Mouse (Mus musculus) hindbrain, embryonic 13.5 days (tissue): Measurements from ENCODE around the gene Ahctf1. TPM values are rescaled to one million over a fixed set of nuclear protein-coding genes. Genes with fewer than 3 reads are reported as not detected.

ENCODE experiments used
- ATAC-seq: fragments of 200-750 bp; cut with Nextera tagmentation; 2 replicates; pipeline ENCODE4 v1.8.0; 2017; ENCODE audit warnings: moderate TSS enrichment; ENCODE audit not compliant: low FRiP score
- H3K27ac ChIP-seq: fragments of 300-500 bp; sonication (generic); 2 replicates; pipeline ENCODE4 v1.5.1; 2015; ENCODE audit warnings: inconsistent platforms, mild to moderate bottlenecking, moderate library complexity
- H3K27me3 ChIP-seq: fragments of 300-500 bp; sonication (generic); 2 replicates; pipeline ENCODE4 v1.6.1; 2015; ENCODE audit warnings: mild to moderate bottlenecking, inconsistent platforms
- H3K36me3 ChIP-seq: fragments of 300-500 bp; sonication (generic); 2 replicates; pipeline ENCODE4 v1.6.1; 2015; ENCODE audit warnings: mild to moderate bottlenecking, inconsistent platforms
- H3K4me1 ChIP-seq: fragments of 300-500 bp; sonication (generic); replicated peaks from 2 replicates; pipeline ENCODE4 v1.6.1; 2015; ENCODE audit warnings: inconsistent platforms
- H3K4me2 ChIP-seq: fragments of 300-500 bp; sonication (generic); 2 replicates; pipeline ENCODE4 v1.6.1; 2015; ENCODE audit warnings: inconsistent platforms, mild to moderate bottlenecking, moderate library complexity
- H3K4me3 ChIP-seq: fragments of 300-500 bp; sonication (generic); 2 replicates; pipeline ENCODE4 v1.5.1; 2015; ENCODE audit warnings: mild to moderate bottlenecking, inconsistent platforms
- H3K9ac ChIP-seq: fragments of 300-500 bp; sonication (generic); 2 replicates; pipeline ENCODE4 v1.6.1; 2015; ENCODE audit warnings: mild to moderate bottlenecking, inconsistent platforms
- H3K9me3 ChIP-seq: fragments of 300-500 bp; sonication (generic); 2 replicates; pipeline ENCODE4 v1.6.1; 2016; ENCODE audit warnings: inconsistent platforms
- WGBS: fragments of 180-500 bp; shearing (Covaris S2); methylation state at CpG from one replicate; pipeline ENCODE4 v1.1.7; 2015; 5-methylcytosine and 5-hydroxymethylcytosine counted together
- polyA plus RNA-seq: library from polyadenylated mRNA; unstranded; fragments of >200 nt; fragmentation: Nextera tagmentation; extraction: Ambion mirVana; gene quantifications from 2 replicates; pipeline ENCODE4 v1.2.1, GENCODE M21; 2015

Gene Ahctf1
- polyA plus RNA-seq, 1 experiment from 2014 or later = 17.0 TPM

GRCm38 (mm10) chr1:179787281-179787680 is 16.2 kb downstream of the Ahctf1 start:
- peaks cover 81% of the 10 kb centered on the region for H3K36me3 ChIP-seq
- H3K9ac ChIP-seq = no peak overlapping the region
- no peaks in the 10 kb centered on the region for H3K27me3 ChIP-seq
- H3K27ac ChIP-seq = no peak overlapping the region
- no peak overlapping the region for H3K4me2 ChIP-seq
- no peak overlapping the region for H3K4me3 ChIP-seq
- ATAC-seq = no peak
- H3K9me3 ChIP-seq = no peaks in the 10 kb centered on the region
- WGBS = 84% methylated on average over 4 of the region's 4 CpGs
- H3K4me1 ChIP-seq = no peaks in the 10 kb centered on the region

DNA sequence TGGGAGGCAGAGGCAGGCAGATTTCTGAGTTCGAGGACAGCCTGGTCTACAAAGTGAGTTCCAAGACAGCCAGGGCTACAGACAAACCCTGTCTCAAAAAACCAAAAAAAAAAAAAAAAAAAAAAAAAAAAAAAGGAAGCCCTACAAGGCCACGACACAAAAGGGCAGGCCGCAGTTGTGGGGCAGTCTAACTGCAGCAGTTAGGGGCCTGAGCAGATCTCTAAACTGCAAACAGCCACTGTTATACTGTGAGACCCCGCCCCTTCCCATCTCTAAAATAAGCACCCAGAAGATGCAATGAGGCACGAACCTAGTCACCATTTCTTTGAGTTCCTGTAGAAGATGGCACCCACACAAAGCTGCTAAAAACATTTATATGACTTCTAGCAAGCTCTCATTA is 18.0 kb downstream of the Ahctf1 start:
- 93% methylated on average over 5 of the region's 5 CpGs for WGBS
- Histone ChIP-seq H3K4me2 (no peak overlapping the region), H3K9me3 (no peaks in the 10 kb centered on the region), H3K27me3 (no peaks in the 10 kb centered on the region), H3K27ac (no peak overlapping the region), H3K36me3 (peaks cover 77% of the 10 kb centered on the region), H3K9ac (no peak overlapping the region), H3K4me3 (no peak overlapping the region), H3K4me1 (no peaks in the 10 kb centered on the region)
- ATAC-seq = no peak

GRCm38 (mm10) chr1:179784098-179784497 is 19.4 kb downstream of the Ahctf1 start:
- 91% methylated on average over 4 of the region's 4 CpGs for WGBS
- ATAC-seq = no peak
- H3K36me3 ChIP-seq = peaks cover 76% of the 10 kb centered on the region

DNA sequence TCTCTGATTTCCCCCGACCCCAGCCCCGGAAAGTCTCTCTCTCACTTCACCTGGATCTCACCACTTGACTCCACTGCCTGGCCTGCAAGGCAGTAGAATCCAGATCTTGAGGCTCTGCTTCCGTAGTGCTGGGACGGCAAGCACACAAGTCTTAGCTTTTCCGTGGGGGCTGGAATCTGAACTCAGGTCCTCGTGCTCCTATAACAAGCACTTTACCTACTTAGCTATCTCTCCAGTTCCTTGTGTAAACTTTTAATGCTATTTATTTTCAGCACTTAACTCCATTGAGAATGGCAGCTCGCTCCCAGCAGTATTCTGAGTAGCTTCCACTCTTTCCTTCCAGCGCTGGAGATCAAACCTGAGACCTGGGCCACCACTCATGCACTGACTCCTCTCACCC is 26.6 kb downstream of the Ahctf1 start:
- Histone ChIP-seq H3K27me3 (no peaks in the 10 kb centered on the region), H3K4me2 (no peak overlapping the region), H3K36me3 (peaks cover 76% of the 10 kb centered on the region), H3K9ac (no peak overlapping the region), H3K27ac (no peak overlapping the region), H3K4me1 (no peaks in the 10 kb centered on the region), H3K9me3 (no peaks in the 10 kb centered on the region), H3K4me3 (no peak overlapping the region)
- WGBS = 97% methylated on average over 8 of the region's 8 CpGs
- no peak for ATAC-seq

More at GRCm38 (mm10) chr1:179784098-179784497, 19.4 kb downstream of the Ahctf1 start:
- Histone ChIP-seq H3K4me2 (no peak overlapping the region), H3K27ac (no peak overlapping the region), H3K9me3 (no peaks in the 10 kb centered on the region), H3K4me1 (no peaks in the 10 kb centered on the region), H3K27me3 (no peaks in the 10 kb centered on the region), H3K9ac (no peak overlapping the region), H3K4me3 (no peak overlapping the region)

DNA sequence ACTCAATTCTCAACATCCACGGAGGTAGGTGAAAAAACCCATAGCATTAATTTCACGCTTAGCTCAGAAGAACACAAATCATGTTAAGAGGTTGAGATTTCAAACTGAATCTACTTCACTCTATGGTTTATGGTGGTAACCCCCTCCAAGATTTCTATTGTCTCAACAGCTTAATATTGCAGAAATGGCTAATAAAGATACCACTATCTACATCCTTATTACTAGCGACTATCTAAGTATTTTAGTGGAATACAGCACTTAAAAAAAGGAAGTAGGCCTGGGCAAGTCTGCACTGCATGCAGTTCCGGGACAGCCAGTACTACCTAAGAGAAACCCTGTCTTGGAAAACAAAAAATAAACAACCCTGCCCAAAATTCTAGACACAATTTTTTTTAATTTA is 42.9 kb downstream of the Ahctf1 start:
- H3K9me3 ChIP-seq = no peaks in the 10 kb centered on the region
- H3K9ac ChIP-seq = no peak overlapping the region
- H3K36me3 ChIP-seq = peaks cover 75% of the 10 kb centered on the region
- H3K27me3 ChIP-seq = no peaks in the 10 kb centered on the region
- ATAC-seq = no peak
- no peak overlapping the region for H3K4me2 ChIP-seq
- H3K27ac ChIP-seq = no peak overlapping the region
- H3K4me1 ChIP-seq = no peaks in the 10 kb centered on the region
- no peak overlapping the region for H3K4me3 ChIP-seq
- WGBS = 95% methylated on average over 4 of the region's 4 CpGs

DNA sequence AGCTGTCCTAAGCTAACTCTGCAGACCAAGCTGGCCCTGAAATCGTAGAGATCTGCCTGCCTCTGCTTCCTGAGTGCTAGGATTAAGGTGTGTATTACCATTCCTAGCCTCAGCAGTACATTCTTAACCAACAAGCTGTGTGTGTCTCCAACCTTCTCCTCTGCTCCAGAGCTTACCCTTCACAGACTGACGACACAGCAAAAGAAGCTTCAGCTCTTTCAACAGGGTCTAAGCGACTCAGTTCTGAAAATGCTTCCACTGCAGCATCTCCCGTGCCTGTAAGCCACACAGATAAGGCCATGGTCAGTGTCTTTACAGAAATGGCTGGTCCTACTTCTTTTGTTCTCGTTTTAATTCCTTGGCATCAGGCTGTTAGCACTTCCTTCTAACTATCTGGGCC is 43.4 kb downstream of the Ahctf1 start:
- no peak overlapping the region for H3K4me2 ChIP-seq
- no peak overlapping the region for H3K9ac ChIP-seq
- WGBS = 98% methylated on average over 5 of the region's 5 CpGs

GRCm38 (mm10) chr1:179756477-179756876 is 47.0 kb downstream of the Ahctf1 start:
- no peak overlapping the region for H3K4me3 ChIP-seq
- no peaks in the 10 kb centered on the region for H3K4me1 ChIP-seq
- no peak overlapping the region for H3K9ac ChIP-seq
- H3K9me3 ChIP-seq = no peaks in the 10 kb centered on the region
- no peaks in the 10 kb centered on the region for H3K27me3 ChIP-seq
- no peak overlapping the region for H3K27ac ChIP-seq
- H3K36me3 ChIP-seq = peaks cover 72% of the 10 kb centered on the region
- ATAC-seq = no peak
- no peak overlapping the region for H3K4me2 ChIP-seq

More for the DNA sequence above, 43.4 kb downstream of the Ahctf1 start:
- H3K27ac ChIP-seq = no peak overlapping the region
- H3K4me3 ChIP-seq = no peak overlapping the region
- no peaks in the 10 kb centered on the region for H3K4me1 ChIP-seq
- ATAC-seq = no peak
- peaks cover 76% of the 10 kb centered on the region for H3K36me3 ChIP-seq
- H3K27me3 ChIP-seq = no peaks in the 10 kb centered on the region
- H3K9me3 ChIP-seq = no peaks in the 10 kb centered on the region

GRCm38 (mm10) chr1:179753006-179753405 is 50.5 kb downstream of the Ahctf1 start:
- Histone ChIP-seq H3K4me3 (no peak overlapping the region), H3K4me2 (no peak overlapping the region), H3K27me3 (no peaks in the 10 kb centered on the region), H3K4me1 (0 out of 2 replicates have a peak, but pooled peaks cover 5% of the 10 kb centered on the region), H3K27ac (no peak overlapping the region), H3K36me3 (peaks cover 66% of the 10 kb centered on the region), H3K9ac (no peak overlapping the region), H3K9me3 (no peaks in the 10 kb centered on the region)
- 97% methylated on average over 8 of the region's 8 CpGs for WGBS
- no peak for ATAC-seq

DNA sequence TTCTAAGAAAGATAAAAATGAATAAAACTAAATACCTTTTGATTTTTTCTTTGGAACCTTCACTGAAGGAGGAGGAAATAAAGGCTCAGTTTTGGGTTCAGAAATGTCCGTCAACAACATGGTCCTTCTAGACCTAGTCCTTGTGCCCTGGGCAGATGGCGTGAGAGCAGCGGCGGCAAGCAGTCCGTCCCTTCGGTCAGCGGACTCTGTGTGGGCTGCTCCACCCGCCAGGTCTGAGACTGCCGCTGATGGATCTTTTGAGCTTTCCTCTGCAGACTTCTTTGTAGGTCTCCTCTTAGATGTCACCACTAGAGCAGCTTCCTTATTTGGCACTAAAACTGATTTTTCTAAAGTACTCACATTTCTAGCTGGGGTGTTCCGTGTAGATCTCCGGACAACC is 51.2 kb downstream of the Ahctf1 start:
- 98% methylated on average over 11 of the region's 11 CpGs for WGBS
- H3K36me3 ChIP-seq = peaks cover 68% of the 10 kb centered on the region

DNA sequence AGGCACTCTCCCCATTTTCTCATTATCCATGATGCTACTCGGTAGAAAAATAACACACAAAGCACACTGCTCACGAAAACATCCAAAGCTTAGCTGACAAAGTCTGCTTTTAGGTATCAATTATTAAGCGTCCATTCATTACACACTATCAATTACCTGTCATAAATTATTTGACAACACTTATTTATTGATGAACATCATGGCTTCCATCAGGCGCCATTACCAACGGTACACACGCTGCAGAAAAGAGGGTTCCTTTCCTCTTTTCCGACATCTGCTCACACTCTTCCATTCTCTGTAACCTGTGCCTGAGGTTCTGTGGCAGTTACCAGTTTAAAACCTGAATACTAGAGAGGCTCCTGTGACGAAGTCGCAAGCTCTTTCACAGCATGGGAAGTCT is 58.3 kb downstream of the Ahctf1 start, which contains the start of gene Kif28:
Gene Kif28 (minus strand): TSS at position 101 of the 400 bp plus-strand sequence.
- Histone ChIP-seq H3K4me3 (no peak within 1 kb of the TSS), H3K9ac (no peak within 1 kb of the TSS), H3K27ac (no peak within 1 kb of the TSS), H3K4me2 (no peak within 1 kb of the TSS), H3K27me3 (no peaks in the 10 kb centered on the region), H3K9me3 (no peaks in the 10 kb centered on the region), H3K4me1 (0 out of 2 replicates have a peak, but pooled peaks cover under 1% of the 10 kb centered on the region), H3K36me3 (peaks cover 55% of the 10 kb centered on the region)
- no peak for ATAC-seq
- 93% methylated on average over 9 of the region's 9 CpGs for WGBS

More for the DNA sequence above, 51.2 kb downstream of the Ahctf1 start:
- H3K4me3 ChIP-seq = no peak overlapping the region
- no peak for ATAC-seq
- H3K9me3 ChIP-seq = no peaks in the 10 kb centered on the region
- 0 out of 2 replicates have a peak, but pooled peaks cover 5% of the 10 kb centered on the region for H3K4me1 ChIP-seq
- H3K27ac ChIP-seq = no peak overlapping the region
- H3K27me3 ChIP-seq = no peaks in the 10 kb centered on the region
- H3K4me2 ChIP-seq = no peak overlapping the region
- H3K9ac ChIP-seq = no peak overlapping the region

DNA sequence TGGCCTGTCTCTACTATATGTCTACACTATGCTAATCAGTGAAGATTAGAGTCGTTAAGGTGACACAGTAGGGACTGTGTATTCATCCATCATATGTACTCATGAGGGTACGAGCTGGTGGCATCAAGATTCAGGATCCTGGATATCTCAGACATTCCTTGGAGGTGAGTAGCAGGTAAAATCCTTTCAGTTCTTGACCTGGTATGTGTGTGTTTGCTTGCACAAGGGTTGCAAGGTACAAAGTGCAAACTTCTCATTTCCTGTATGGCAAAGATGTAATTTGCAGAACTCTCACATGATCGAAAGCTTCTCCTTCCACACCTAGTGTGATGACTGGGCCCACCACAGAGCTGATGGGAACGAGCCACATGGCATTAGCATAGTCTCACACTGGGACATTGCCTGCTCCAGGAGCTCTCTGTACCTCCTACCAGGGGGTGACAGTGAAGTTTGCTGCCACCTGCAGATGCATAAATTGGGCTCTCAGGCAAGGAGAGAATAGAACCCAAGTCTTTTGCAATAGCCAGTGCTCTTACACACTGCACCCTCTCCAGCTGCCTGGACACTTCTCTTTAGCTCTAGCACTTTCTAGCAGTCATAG is 59.8 kb downstream of the Ahctf1 start:
- H3K9ac ChIP-seq = no peak overlapping the region
- no peak for ATAC-seq
- H3K4me1 ChIP-seq = no peaks in the 10 kb centered on the region
- no peaks in the 10 kb centered on the region for H3K27me3 ChIP-seq
- H3K36me3 ChIP-seq = peaks cover 50% of the 10 kb centered on the region
- WGBS = 86% methylated on average over 4 of the region's 4 CpGs
- no peak overlapping the region for H3K4me2 ChIP-seq
- no peak overlapping the region for H3K4me3 ChIP-seq
- H3K27ac ChIP-seq = no peak overlapping the region
- no peaks in the 10 kb centered on the region for H3K9me3 ChIP-seq

GRCm38 (mm10) chr1:179736483-179736882 is 67.0 kb downstream of the Ahctf1 start:
- Histone ChIP-seq H3K4me3 (no peak overlapping the region), H3K27me3 (no peaks in the 10 kb centered on the region), H3K9me3 (no peaks in the 10 kb centered on the region), H3K4me2 (no peak overlapping the region), H3K36me3 (no peaks in the 10 kb centered on the region), H3K9ac (no peak overlapping the region), H3K4me1 (no peaks in the 10 kb centered on the region), H3K27ac (no peak overlapping the region)
- 83% methylated on average over 3 of the region's 3 CpGs for WGBS
- ATAC-seq = no peak
